Mouse (Mus musculus): ENCODE data around the gene Atp5j2. TPM values are rescaled to one million over a fixed set of nuclear protein-coding genes. Genes with fewer than 3 reads are reported as not detected.
"Not testable (repeated sequence)": the region's sequence is repeated elsewhere in the genome, so short reads cannot be mapped to it uniquely, and the experiment has no call there.

Atp5j2 gene
- 100 to 1,000 TPM; 493 to 672 TPM for total RNA-seq (2021)
- long read RNA-seq, experiment 1, transcript Atp5j2-202 (4 exons, 955 nt): major isoform, 146 of 152 reads
- long read RNA-seq, experiment 1, partial matches to known transcripts: 4 of 152 reads
- long read RNA-seq, experiment 1, other reads (novel, unspliced or antisense): 1 of 152 reads
- long read RNA-seq, experiment 2, transcript Atp5j2-202 (4 exons, 955 nt): major isoform, 513 of 531 reads
- long read RNA-seq, experiment 2, partial matches to known transcripts: 15 of 531 reads
- long read RNA-seq, experiment 2, other reads (novel, unspliced or antisense): 1 of 531 reads

GRCm38 (mm10) chr5:145191962-145192361 lies at the start of gene Atp5j2:
Gene Atp5j2, minus strand, starts transcription at chr5:145192062.
- DNase-seq (ENCODE audit: low spot score in 2 of 2): no peak

GRCm38 (mm10) chr5:145234636-145235035 lies 42.8 kb upstream of the Atp5j2 start:
- DNase-seq (ENCODE audit: low spot score in 2 of 2): no peak

- no peak for DNase-seq (ENCODE audit: low spot score in 2 of 2)
These were observed 40.1 kb upstream of the Atp5j2 start for GRCm38 (mm10) chr5:145231893-145232411.

GRCm38 (mm10) chr5:145231367-145231871 lies 39.6 kb upstream of the Atp5j2 start, which contains the start of gene Zfp655:
Gene Zfp655, plus strand, starts transcription at chr5:145231715.
- DNase-seq (ENCODE audit: low spot score in 2 of 2): peak; percentile 96 to 97

GRCm38 (mm10) chr5:145230641-145231040 lies 38.8 kb upstream of the Atp5j2 start:
- no peak for DNase-seq (ENCODE audit: low spot score in 2 of 2)

GRCm38 (mm10) chr5:145229283-145229682 lies 37.4 kb upstream of the Atp5j2 start:
- not testable (repeated sequence) for DNase-seq (ENCODE audit: low spot score in 2 of 2)

- no peak for DNase-seq (ENCODE audit: low spot score in 2 of 2)
These were observed 34.6 kb upstream of the Atp5j2 start for GRCm38 (mm10) chr5:145226453-145226852.

GRCm38 (mm10) chr5:145223395-145223794 lies 31.5 kb upstream of the Atp5j2 start:
- DNase-seq (ENCODE audit: low spot score in 2 of 2): no peak

GRCm38 (mm10) chr5:145222840-145223239 lies 31.0 kb upstream of the Atp5j2 start:
- DNase-seq (ENCODE audit: low spot score in 2 of 2): no peak

GRCm38 (mm10) chr5:145219981-145220380 lies 28.1 kb upstream of the Atp5j2 start:
- DNase-seq (ENCODE audit: low spot score in 2 of 2): no peak

- no peak for DNase-seq (ENCODE audit: low spot score in 2 of 2)
These were observed 26.8 kb upstream of the Atp5j2 start for GRCm38 (mm10) chr5:145218671-145219070.

- DNase-seq (ENCODE audit: low spot score in 2 of 2): no peak
These were observed 26.3 kb upstream of the Atp5j2 start for GRCm38 (mm10) chr5:145218206-145218605.

- no peak for DNase-seq (ENCODE audit: low spot score in 2 of 2)
These were observed 25.9 kb upstream of the Atp5j2 start for GRCm38 (mm10) chr5:145217746-145218145.

- DNase-seq (ENCODE audit: low spot score in 2 of 2): no peak
These were observed 22.8 kb upstream of the Atp5j2 start for GRCm38 (mm10) chr5:145214679-145215078.

- no peak for DNase-seq (ENCODE audit: low spot score in 2 of 2)
These were observed 21.6 kb upstream of the Atp5j2 start for GRCm38 (mm10) chr5:145213505-145213904.

- no peak for DNase-seq (ENCODE audit: low spot score in 2 of 2)
These were observed 20.4 kb upstream of the Atp5j2 start for GRCm38 (mm10) chr5:145212216-145212615.

- DNase-seq (ENCODE audit: low spot score in 2 of 2): no peak
These were observed 19.5 kb upstream of the Atp5j2 start for GRCm38 (mm10) chr5:145211340-145211739.

GRCm38 (mm10) chr5:145208391-145208790 lies 16.5 kb upstream of the Atp5j2 start:
- DNase-seq (ENCODE audit: low spot score in 2 of 2): not testable (repeated sequence)

GRCm38 (mm10) chr5:145207954-145208353 lies 16.1 kb upstream of the Atp5j2 start:
- no peak for DNase-seq (ENCODE audit: low spot score in 2 of 2)

- no peak for DNase-seq (ENCODE audit: low spot score in 2 of 2)
These were observed 15.5 kb upstream of the Atp5j2 start for GRCm38 (mm10) chr5:145207385-145207784.

- DNase-seq (ENCODE audit: low spot score in 2 of 2): no peak
These were observed 13.2 kb upstream of the Atp5j2 start for GRCm38 (mm10) chr5:145205041-145205440.

- DNase-seq (ENCODE audit: low spot score in 2 of 2): peak; percentile 91
These were observed 12.3 kb upstream of the Atp5j2 start, which contains the start of gene Zkscan5 for GRCm38 (mm10) chr5:145203936-145204691. Gene Zkscan5, plus strand, starts transcription at chr5:145204562.

Measured in adrenal gland, adult 18-20 months (tissue).